Mouse (Mus musculus) MN1 (cell line): ENCODE measurements around the gene Spock1.
"Not testable (repeated sequence)": the region's sequence is repeated elsewhere in the genome, so short reads cannot be mapped to it uniquely, and the experiment has no call there.

ENCODE experiments used
- DNase-seq: peaks from one replicate; pipeline ENCODE4 v3.0.0-alpha.2; 2016; ENCODE audit warnings: low spot score

Spock1 gene

GRCm38 (mm10) chr13:57488926-57489325 lies 419.2 kb downstream of the Spock1 start:
- DNase-seq = no peak

- no peak for DNase-seq
Observed at GRCm38 (mm10) chr13:57484426-57485168, 423.5 kb downstream of the Spock1 start.

- no peak for DNase-seq
Observed at GRCm38 (mm10) chr13:57476700-57477099, 431.4 kb downstream of the Spock1 start.

- no peak for DNase-seq
Observed at GRCm38 (mm10) chr13:57474068-57474467, 434.1 kb downstream of the Spock1 start.

GRCm38 (mm10) chr13:57470922-57471321 lies 437.2 kb downstream of the Spock1 start:
- DNase-seq = not testable (repeated sequence)

- DNase-seq = no peak
Observed at GRCm38 (mm10) chr13:57459978-57460377, 448.2 kb downstream of the Spock1 start.

GRCm38 (mm10) chr13:57450189-57450821 lies 457.8 kb downstream of the Spock1 start:
- DNase-seq = no peak

- no peak for DNase-seq
Observed at GRCm38 (mm10) chr13:57448906-57449305, 459.2 kb downstream of the Spock1 start.

- no peak for DNase-seq
Observed at GRCm38 (mm10) chr13:57444977-57445376, 463.2 kb downstream of the Spock1 start.

- DNase-seq = no peak
Observed at GRCm38 (mm10) chr13:57440111-57440510, 468.0 kb downstream of the Spock1 start.

- DNase-seq = no peak
Observed at GRCm38 (mm10) chr13:57435726-57436220, 472.4 kb downstream of the Spock1 start.

- DNase-seq = no peak
Observed at GRCm38 (mm10) chr13:57433848-57434247, 474.3 kb downstream of the Spock1 start.

- DNase-seq = no peak
Observed at GRCm38 (mm10) chr13:57431815-57432214, 476.3 kb downstream of the Spock1 start.

GRCm38 (mm10) chr13:57428840-57429239 lies 479.3 kb downstream of the Spock1 start:
- DNase-seq = no peak

- DNase-seq = no peak
Observed at GRCm38 (mm10) chr13:57418781-57419180, 489.4 kb downstream of the Spock1 start.

- DNase-seq = no peak
Observed at GRCm38 (mm10) chr13:57414716-57415115, 493.4 kb downstream of the Spock1 start.

GRCm38 (mm10) chr13:57407666-57408065 lies 500.5 kb downstream of the Spock1 start:
- DNase-seq = no peak

- no peak for DNase-seq
Observed at GRCm38 (mm10) chr13:57402386-57402785, 505.7 kb downstream of the Spock1 start.

GRCm38 (mm10) chr13:57372141-57372700 lies 535.9 kb downstream of the Spock1 start:
- DNase-seq = no peak
